Mouse (Mus musculus) heart, postnatal 0 days (tissue): ENCODE results near the gene Neu1.

Experiments
- CTCF ChIP-seq: IDR thresholded peaks from 2 replicates; pipeline ENCODE4 v1.5.1; 2016; ENCODE audit warnings: antibody characterized with exemption, control low read depth, low read depth
- EP300 ChIP-seq: IDR thresholded peaks from 2 replicates; pipeline ENCODE4 v1.6.1; 2016; ENCODE audit warnings: antibody characterized with exemption, low read depth

DNA sequence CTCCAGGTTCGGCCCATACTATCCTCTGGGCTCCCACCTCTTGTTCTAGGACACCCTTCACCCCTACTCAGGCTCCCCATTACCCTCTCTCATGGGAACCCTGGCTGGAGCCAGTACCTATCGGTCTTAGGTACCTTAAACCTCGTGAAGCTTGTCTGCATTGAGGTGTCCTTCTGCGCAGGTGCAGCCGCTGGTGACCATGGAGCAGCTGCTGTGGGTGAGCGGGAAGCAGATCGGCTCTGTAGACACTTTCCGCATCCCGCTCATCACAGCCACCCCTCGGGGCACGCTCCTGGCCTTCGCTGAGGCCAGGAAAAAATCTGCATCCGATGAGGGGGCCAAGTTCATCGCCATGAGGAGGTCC lies 664 bp downstream of the Neu1 start:
- no peak for TF ChIP-seq CTCF
- TF ChIP-seq EP300, result no peak
